Mouse (Mus musculus) cortical plate, adult 2 months (tissue): ENCODE results near the gene Elp5.

Experiments
- CTCF ChIP-seq: fragments of 200-500 bp; IDR thresholded peaks from 2 replicates; pipeline ENCODE4 v1.5.1; 2011; ENCODE audit warnings: mild to moderate bottlenecking, control low read depth, low read length; ENCODE audit not compliant: insufficient read depth; ENCODE audit errors: extremely low read depth
- POLR2A ChIP-seq: fragments of 200-500 bp; IDR thresholded peaks from 2 replicates; pipeline ENCODE4 v1.6.1; 2011; ENCODE audit warnings: mild to moderate bottlenecking, low read length, control low read depth; ENCODE audit not compliant: insufficient read depth; ENCODE audit errors: extremely low read depth

DNA sequence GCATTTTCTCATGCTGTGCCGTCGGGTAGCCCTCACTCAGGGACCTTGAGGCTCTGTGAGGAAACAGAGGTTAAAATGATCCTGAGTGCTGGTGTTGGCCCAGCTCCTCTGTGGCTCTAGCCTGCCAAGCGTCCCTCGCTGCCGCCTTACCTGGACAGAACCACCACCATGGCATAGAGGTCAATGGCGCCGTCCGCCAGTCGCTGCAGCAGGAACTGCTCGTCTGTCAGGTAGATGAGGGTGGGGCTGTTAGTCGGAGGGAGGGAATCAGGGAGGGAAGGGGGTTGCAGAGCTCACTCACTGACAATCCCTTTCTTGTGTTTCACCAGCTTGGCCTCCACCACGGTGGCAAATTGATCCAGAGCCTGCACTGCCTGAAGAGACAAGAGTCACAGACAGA is 28.2 kb upstream of the Elp5 start:
- TF ChIP-seq CTCF (no peak), POLR2A (no peak)
